Mouse (Mus musculus) stomach, embryonic 14.5 days (tissue): ENCODE measurements around the gene Lingo3. TPM values are rescaled to one million over a fixed set of nuclear protein-coding genes. Genes with fewer than 3 reads are reported as not detected.

Source experiments
- ATAC-seq: fragments of 200-750 bp; cut with Nextera tagmentation; 2 replicates; pipeline ENCODE4 v1.8.0; 2017; ENCODE audit warnings: low read depth, moderate TSS enrichment; ENCODE audit not compliant: insufficient number of reproducible peaks, insufficient read depth, low FRiP score
- H3K27ac ChIP-seq: fragments of 300-500 bp; sonication (generic); 2 replicates; pipeline ENCODE4 v1.5.1; 2014; ENCODE audit warnings: mild to moderate bottlenecking, low read length, moderate library complexity, mixed read lengths
- H3K27me3 ChIP-seq: fragments of 300-500 bp; sonication (generic); 2 replicates; pipeline ENCODE4 v1.6.1; 2014; ENCODE audit warnings: low read length, control low read depth, mixed read lengths; ENCODE audit not compliant: control insufficient read depth, insufficient read depth
- H3K36me3 ChIP-seq: fragments of 300-500 bp; sonication (generic); 2 replicates; pipeline ENCODE4 v1.6.1; 2014; ENCODE audit warnings: mild to moderate bottlenecking, control low read depth, low read length, moderate library complexity, mixed read lengths; ENCODE audit not compliant: control insufficient read depth, insufficient read depth
- H3K4me1 ChIP-seq: fragments of 300-500 bp; sonication (generic); 2 replicates; pipeline ENCODE4 v1.6.1; 2014; ENCODE audit warnings: low read length, control low read depth, mixed read lengths; ENCODE audit not compliant: control insufficient read depth, insufficient read depth
- H3K4me2 ChIP-seq: fragments of 300-500 bp; sonication (generic); replicated peaks from 2 replicates; pipeline ENCODE4 v1.6.1; 2014; ENCODE audit warnings: low read depth, low read length, control low read depth
- H3K4me3 ChIP-seq: fragments of 300-500 bp; sonication (generic); 2 replicates; pipeline ENCODE4 v1.5.1; 2014; ENCODE audit warnings: low read depth, low read length, control low read depth
- H3K9ac ChIP-seq: fragments of 300-500 bp; sonication (generic); replicated peaks from 2 replicates; pipeline ENCODE4 v1.6.1; 2014; ENCODE audit warnings: low read depth, mild to moderate bottlenecking, control low read depth, low read length, moderate library complexity, mixed read lengths
- H3K9me3 ChIP-seq: fragments of 300-500 bp; sonication (generic); 2 replicates; pipeline ENCODE4 v1.6.1; 2016; ENCODE audit warnings: low read depth, low read length, control low read depth; ENCODE audit not compliant: control insufficient read depth
- WGBS: fragments of 180-500 bp; shearing (Covaris S2); extraction: QIAGEN DNeasy Blood & Tissue Kit; methylation state at CpG from one replicate; pipeline ENCODE4 v1.1.7; 2014; 5-methylcytosine and 5-hydroxymethylcytosine counted together
- polyA plus RNA-seq: library from polyadenylated mRNA; unstranded; fragments of >200 nt; fragmentation: Nextera tagmentation; extraction: Ambion mirVana; gene quantifications from 2 replicates; pipeline ENCODE4 v1.2.1, GENCODE M21; 2014

Gene Lingo3
- polyA plus RNA-seq, 1 experiment from 2014 or later: 0.23 TPM

GRCm38 (mm10) chr10:80856267-80856666, 12.4 kb upstream of the Lingo3 start:
- peaks cover 21% of the 10 kb centered on the region for H3K4me1 ChIP-seq
- no peaks in the 10 kb centered on the region for H3K9me3 ChIP-seq
- ATAC-seq: no peak
- H3K36me3 ChIP-seq: peaks cover 20% of the 10 kb centered on the region
- H3K27me3 ChIP-seq: no peaks in the 10 kb centered on the region
- H3K4me2 ChIP-seq: peak overlapping the region; percentile 97; the same call in 1 of the 2 replicates
- H3K4me3 ChIP-seq: peak overlapping the region; percentile 75; the same call in 1 of the 2 replicates
- H3K9ac ChIP-seq: 0 out of 2 replicates have a peak overlapping the region, but pooled peaks have one; percentile 70
- no peak overlapping the region for H3K27ac ChIP-seq
- WGBS: 57% methylated on average over 3 of the region's 3 CpGs

DNA sequence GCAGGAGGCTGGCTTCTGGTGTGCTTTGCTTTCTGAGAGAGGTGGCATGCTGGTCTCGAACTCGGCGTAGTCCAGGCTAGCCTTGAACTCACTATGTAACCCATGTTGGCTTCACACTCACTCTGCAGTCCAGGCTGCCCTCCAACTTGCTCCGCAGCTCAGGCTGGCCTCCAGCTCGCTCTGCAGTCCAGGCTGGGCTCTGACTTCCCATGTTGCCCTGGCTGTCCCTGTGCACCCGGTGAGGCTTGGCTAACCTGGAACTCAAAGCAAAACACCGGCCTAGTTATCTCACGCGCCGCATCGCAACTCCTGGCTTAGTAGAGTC, 11.9 kb upstream of the Lingo3 start:
- H3K4me2 ChIP-seq: peak overlapping the region; percentile 97
- peak overlapping the region; percentile 75 for H3K4me3 ChIP-seq
- no peak overlapping the region for H3K27ac ChIP-seq
- no peaks in the 10 kb centered on the region for H3K27me3 ChIP-seq
- no peaks in the 10 kb centered on the region for H3K9me3 ChIP-seq
- no peak for ATAC-seq
- WGBS: 18% methylated on average over 11 of the region's 11 CpGs
- H3K9ac ChIP-seq: peak overlapping the region; percentile 70
- peaks cover 21% of the 10 kb centered on the region for H3K4me1 ChIP-seq
- H3K36me3 ChIP-seq: peaks cover 23% of the 10 kb centered on the region

DNA sequence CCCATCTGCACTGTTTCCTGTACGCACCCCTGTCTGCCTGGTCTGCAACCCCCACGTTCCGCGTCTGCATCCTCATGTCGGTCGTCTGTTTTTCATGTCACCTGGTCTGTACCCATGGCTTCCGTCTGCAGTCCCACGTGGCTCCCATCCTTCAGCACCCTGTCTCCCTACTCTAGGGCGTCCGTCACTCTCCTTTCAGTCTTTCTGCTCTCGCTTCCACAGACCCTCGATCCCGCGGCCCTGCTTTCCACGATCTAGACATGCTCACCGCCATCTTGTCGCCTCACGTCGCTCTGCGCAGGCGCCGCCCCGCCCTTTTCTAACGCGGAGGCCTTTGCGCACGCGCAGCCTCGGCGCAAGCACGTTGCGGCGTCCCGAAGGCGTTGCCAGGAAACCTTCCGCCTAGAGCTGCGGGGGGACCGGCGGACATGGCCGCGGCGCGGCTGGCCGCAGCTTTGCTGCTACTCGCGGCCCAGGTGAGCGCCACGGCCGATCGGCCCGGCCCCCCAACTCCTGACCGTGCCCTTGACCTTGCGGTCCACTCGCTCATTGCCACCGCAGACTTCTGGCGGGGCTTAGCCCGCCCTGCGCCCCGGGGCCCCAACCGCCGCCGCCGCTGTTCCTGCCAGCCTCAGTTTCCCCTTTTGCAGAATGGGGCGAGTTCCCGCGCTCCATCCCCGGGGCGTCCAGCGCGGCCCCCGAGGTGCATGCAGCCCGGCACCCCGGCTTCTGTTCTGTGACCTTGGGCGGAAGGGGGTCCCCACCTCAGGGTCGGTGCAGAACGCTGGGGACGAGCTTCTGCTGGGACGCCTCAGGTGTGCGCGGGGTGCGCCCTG, 11.3 kb upstream of the Lingo3 start, which contains the start of the genes Lsm7 and Sppl2b:
Lsm7 (minus strand) TSS at position 297 of the 836 bp plus-strand sequence.
Sppl2b (plus strand) TSS at position 363 of the 836 bp plus-strand sequence.
- H3K4me3 ChIP-seq: peak within 1 kb of the TSS; percentile 75
- peaks cover 23% of the 10 kb centered on the region for H3K36me3 ChIP-seq
- no peaks in the 10 kb centered on the region for H3K27me3 ChIP-seq
- H3K4me2 ChIP-seq: peak within 1 kb of the TSS; percentile 97
- H3K9ac ChIP-seq: peak within 1 kb of the TSS; percentile 70
- ATAC-seq: peak; percentile 69
- peak within 1 kb of the TSS; percentile 33; the same call in 1 of the 2 replicates for H3K27ac ChIP-seq
- no peaks in the 10 kb centered on the region for H3K9me3 ChIP-seq
- WGBS: 1% methylated on average over 77 of the region's 81 CpGs
- peaks cover 21% of the 10 kb centered on the region for H3K4me1 ChIP-seq

DNA sequence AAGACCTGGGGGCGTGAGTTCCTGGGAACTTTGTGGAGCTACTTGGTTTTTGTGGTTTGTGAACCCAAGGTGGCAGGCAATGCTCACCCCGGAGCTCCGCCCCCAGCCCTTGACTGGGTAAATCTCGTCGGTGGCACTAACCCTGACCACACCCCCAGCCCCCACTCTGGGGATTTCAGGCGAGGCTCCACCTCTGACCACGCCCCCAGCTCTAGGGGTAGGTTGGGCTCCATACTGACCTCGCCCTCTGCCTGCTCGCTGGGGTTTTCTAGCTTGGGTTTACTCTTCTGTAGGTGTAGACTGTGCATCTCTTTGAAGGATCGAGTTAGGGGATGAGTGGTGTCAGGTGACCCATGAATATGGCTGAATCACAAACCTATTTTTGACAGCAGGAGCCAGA, 4.7 kb upstream of the Lingo3 start:
- H3K9ac ChIP-seq: no peak overlapping the region
- no peak overlapping the region for H3K27ac ChIP-seq
- peaks cover 22% of the 10 kb centered on the region for H3K36me3 ChIP-seq
- H3K4me2 ChIP-seq: no peak overlapping the region
- WGBS: 7% methylated on average over 10 of the region's 10 CpGs
- H3K27me3 ChIP-seq: peaks cover 19% of the 10 kb centered on the region
- H3K4me3 ChIP-seq: no peak overlapping the region
- ATAC-seq: peak; percentile 69
- 0 out of 2 replicates have a peak, but pooled peaks cover 5% of the 10 kb centered on the region for H3K4me1 ChIP-seq
- no peaks in the 10 kb centered on the region for H3K9me3 ChIP-seq

GRCm38 (mm10) chr10:80845732-80846131, 1.9 kb upstream of the Lingo3 start:
- no peak overlapping the region for H3K27ac ChIP-seq
- WGBS: 71% methylated on average over 12 of the region's 12 CpGs
- no peaks in the 10 kb centered on the region for H3K9me3 ChIP-seq
- no peak overlapping the region for H3K4me3 ChIP-seq
- H3K4me2 ChIP-seq: no peak overlapping the region
- H3K9ac ChIP-seq: no peak overlapping the region
- H3K27me3 ChIP-seq: peaks cover 37% of the 10 kb centered on the region
- H3K36me3 ChIP-seq: no peaks in the 10 kb centered on the region
- H3K4me1 ChIP-seq: 0 out of 2 replicates have a peak, but pooled peaks cover 8% of the 10 kb centered on the region
- no peak for ATAC-seq

GRCm38 (mm10) chr10:80845055-80845693, 1.3 kb upstream of the Lingo3 start:
- H3K9me3 ChIP-seq: no peaks in the 10 kb centered on the region
- H3K4me2 ChIP-seq: no peak overlapping the region
- no peak overlapping the region for H3K4me3 ChIP-seq
- no peak overlapping the region for H3K9ac ChIP-seq
- H3K36me3 ChIP-seq: no peaks in the 10 kb centered on the region
- no peak for ATAC-seq
- 58% methylated on average over 8 of the region's 8 CpGs for WGBS
- H3K4me1 ChIP-seq: 0 out of 2 replicates have a peak, but pooled peaks cover 8% of the 10 kb centered on the region
- peaks cover 37% of the 10 kb centered on the region for H3K27me3 ChIP-seq
- H3K27ac ChIP-seq: no peak overlapping the region

- Histone ChIP-seq H3K27me3 (peaks cover 37% of the 10 kb centered on the region), H3K27ac (no peak overlapping the region), H3K4me2 (peak overlapping the region; percentile 70), H3K36me3 (no peaks in the 10 kb centered on the region), H3K4me1 (0 out of 2 replicates have a peak, but pooled peaks cover 5% of the 10 kb centered on the region), H3K9me3 (no peaks in the 10 kb centered on the region), H3K4me3 (peak overlapping the region; percentile 33), H3K9ac (peak overlapping the region; percentile 22)
- whole genome bisulfite sequencing: 10% methylated on average over 32 of the region's 32 CpGs
- no peak for ATAC-seq
Observed at GRCm38 (mm10) chr10:80843087-80843930, 530 bp downstream of the Lingo3 start.

DNA sequence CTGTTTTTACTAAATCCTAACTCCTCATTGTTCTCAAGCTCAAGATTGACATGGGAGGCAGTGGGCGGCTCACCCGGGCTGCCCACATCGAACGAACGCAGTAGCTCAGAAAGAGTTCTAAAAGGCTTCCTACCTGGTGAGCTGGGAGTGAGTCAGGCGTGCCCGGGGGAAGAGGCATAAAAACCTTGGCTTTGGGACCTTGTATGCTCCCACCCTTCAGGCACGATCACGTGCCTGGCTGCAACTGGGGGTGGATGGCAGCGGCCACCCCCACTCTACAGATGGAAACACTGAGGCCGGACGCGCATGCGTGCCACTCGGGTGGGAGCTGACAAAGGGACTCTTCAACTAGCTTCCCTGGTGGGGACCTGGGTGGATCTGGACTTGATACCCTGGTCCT, 1.5 kb downstream of the Lingo3 start:
- Histone ChIP-seq H3K9me3 (no peaks in the 10 kb centered on the region), H3K27me3 (peaks cover 37% of the 10 kb centered on the region), H3K4me2 (no peak overlapping the region), H3K36me3 (no peaks in the 10 kb centered on the region), H3K9ac (no peak overlapping the region), H3K4me3 (no peak overlapping the region), H3K4me1 (0 out of 2 replicates have a peak, but pooled peaks cover 4% of the 10 kb centered on the region), H3K27ac (no peak overlapping the region)
- ATAC-seq: no peak
- WGBS: 77% methylated on average over 15 of the region's 15 CpGs
